Mouse (Mus musculus) ES-Bruce4 (cell line): ENCODE data around the gene Fam198a.

Experiments used
- CTCF ChIP-seq: IDR thresholded peaks from one replicate; pipeline ENCODE4 v1.8.1; 2011; ENCODE audit warnings: low read depth, low read length
- EP300 ChIP-seq: IDR thresholded peaks from 2 replicates; pipeline ENCODE4 v1.6.1; 2011; ENCODE audit warnings: low read depth, low read length; ENCODE audit not compliant: insufficient read depth
- POLR2A ChIP-seq: IDR thresholded peaks from one replicate; pipeline ENCODE4 v1.8.1; 2011; ENCODE audit warnings: low read length; ENCODE audit not compliant: insufficient read depth

GRCm38 (mm10) chr9:121982214-121982613, 31.4 kb downstream of the Fam198a start:
- no peak for TF ChIP-seq CTCF
- TF ChIP-seq EP300, result no peak
- no peak for TF ChIP-seq POLR2A
